In genomic region chr13:59040156-59040915, GRCm38 (mm10) we compare ENCODE assay signal across 14 mouse cellular contexts.
DNase-seq lines count a peak whose midpoint lies in the region; ATAC-seq and TF ChIP-seq lines count a peak whose summit lies in the region.
"Had no signal": no experiment of that assay in that cellular context is flagged by ENCODE, and none has a peak within 500 bp of the region (broad histone marks: within the 10 kb centered on the region; RNA-seq: fewer than 3 reads in every experiment).

No protein-coding gene starts in this region.

- WGBS in hindbrain, embryonic 10.5 days = 57% methylated on average over 16 of the region's 16 CpGs
- 37% methylated on average over 16 of the region's 16 CpGs for WGBS in midbrain, embryonic 12.5 days
- whole genome bisulfite sequencing in neural tube, embryonic 15.5 days = 20% methylated on average over 16 of the region's 16 CpGs

- H3K4me1 ChIP-seq in hindbrain, embryonic 10.5 days (replicated peaks) = peaks cover 38% of the 10 kb centered on the region
- peaks cover 28% of the 10 kb centered on the region for H3K4me1 ChIP-seq in midbrain, embryonic 12.5 days
- H3K4me1 ChIP-seq in neural tube, embryonic 15.5 days = peaks cover 29% of the 10 kb centered on the region
- H3K4me1 ChIP-seq: embryonic facial prominence, embryonic 12.5 days; intestine, embryonic 15.5 days; liver, embryonic 13.5 days had no signal

- 0 out of 2 replicates have a peak overlapping the region, but pooled peaks have one; percentile 20 for H3K9ac ChIP-seq in midbrain, embryonic 12.5 days (replicated peaks)
- H3K9ac ChIP-seq in neural tube, embryonic 15.5 days (replicated peaks) = no peak overlapping the region
- H3K9ac ChIP-seq: embryonic facial prominence, embryonic 12.5 days; intestine, embryonic 15.5 days; liver, embryonic 13.5 days had no signal

- ATAC-seq in midbrain, embryonic 12.5 days (ENCODE audit: low FRiP score, low read depth) = peak; percentile 67
- peak; percentile 62 for ATAC-seq in neural tube, embryonic 15.5 days (ENCODE audit: low FRiP score)
- ATAC-seq: intestine, embryonic 15.5 days had no signal

- 0 out of 2 replicates have a peak overlapping the region, but pooled peaks have one; percentile 4 for H3K4me3 ChIP-seq in layer of hippocampus, adult 2 months
- peak overlapping the region; percentile 24 for H3K4me3 ChIP-seq in hindbrain, embryonic 10.5 days
- H3K4me3 ChIP-seq in midbrain, embryonic 12.5 days = no peak overlapping the region
- no peak overlapping the region for H3K4me3 ChIP-seq in neural tube, embryonic 15.5 days (replicated peaks)
- H3K4me3 ChIP-seq: embryonic facial prominence, embryonic 12.5 days; intestine, embryonic 15.5 days; liver, embryonic 13.5 days had no signal

- H3K4me2 ChIP-seq in midbrain, embryonic 12.5 days (replicated peaks) = peak overlapping the region; percentile 44
- H3K4me2 ChIP-seq in neural tube, embryonic 15.5 days = peak overlapping the region; percentile 41
- H3K4me2 ChIP-seq: embryonic facial prominence, embryonic 12.5 days; intestine, embryonic 15.5 days; liver, embryonic 13.5 days had no signal

- H3K9me3 ChIP-seq in hindbrain, embryonic 10.5 days = no peaks in the 10 kb centered on the region
- no peaks in the 10 kb centered on the region for H3K9me3 ChIP-seq in midbrain, embryonic 12.5 days
- no peaks in the 10 kb centered on the region for H3K9me3 ChIP-seq in neural tube, embryonic 15.5 days (replicated peaks)
- H3K9me3 ChIP-seq: embryonic facial prominence, embryonic 12.5 days; intestine, embryonic 15.5 days; liver, embryonic 13.5 days had no signal

- peak overlapping the region; percentile 89 for H3K27ac ChIP-seq in layer of hippocampus, adult 2 months
- peak overlapping the region; percentile 87 for H3K27ac ChIP-seq in hindbrain, embryonic 10.5 days
- H3K27ac ChIP-seq in midbrain, embryonic 12.5 days (replicated peaks) = peak overlapping the region; percentile 92
- peak overlapping the region; percentile 94 for H3K27ac ChIP-seq in neural tube, embryonic 15.5 days (replicated peaks)
- H3K27ac ChIP-seq: embryonic facial prominence, embryonic 12.5 days; intestine, embryonic 15.5 days; liver, embryonic 13.5 days had no signal

- H3K27me3 ChIP-seq in hindbrain, embryonic 10.5 days (ENCODE audit: insufficient read depth, poor library complexity, severe bottlenecking) = 0 out of 2 replicates have a peak, but pooled peaks cover 5% of the 10 kb centered on the region
- no peaks in the 10 kb centered on the region for H3K27me3 ChIP-seq in midbrain, embryonic 12.5 days
- no peaks in the 10 kb centered on the region for H3K27me3 ChIP-seq in neural tube, embryonic 15.5 days (replicated peaks)
- H3K27me3 ChIP-seq: embryonic facial prominence, embryonic 12.5 days; intestine, embryonic 15.5 days; liver, embryonic 13.5 days had no signal

- DNase-seq in layer of hippocampus, adult 2 months (ENCODE audit: low spot score in 2 of 2) = no peak
- no peak for DNase-seq in layer of hippocampus, adult 8-10 months (ENCODE audit: low spot score in 2 of 2)
- DNase-seq in hindbrain, embryonic 10.5 days (ENCODE audit: low spot score) = peak; percentile 36
- no peak for DNase-seq in urinary bladder, adult 2 months (ENCODE audit: low spot score)
- no peak for DNase-seq in spleen, postnatal 14 days (ENCODE audit: low spot score in 2 of 2)
- no peak for DNase-seq in heart, adult 9 months (ENCODE audit: low spot score in 2 of 2)
- DNase-seq: adrenal gland, postnatal 25 days; liver, embryonic 13.5 days; lung, postnatal 4 days; thymus, postnatal 14 days had no signal

- TF ChIP-seq CTCF in layer of hippocampus, adult 2 months (conservative IDR thresholded peaks at IDR 0.05) = no peak

- H3K36me3 ChIP-seq in hindbrain, embryonic 10.5 days = no peaks in the 10 kb centered on the region
- H3K36me3 ChIP-seq in midbrain, embryonic 12.5 days = no peaks in the 10 kb centered on the region
- no peaks in the 10 kb centered on the region for H3K36me3 ChIP-seq in neural tube, embryonic 15.5 days
- H3K36me3 ChIP-seq: embryonic facial prominence, embryonic 12.5 days; intestine, embryonic 15.5 days; liver, embryonic 13.5 days had no signal

Comparison
In these comparisons a context has a peak if more than half of its experiments do, and no peak if none do; other contexts are left out.
1. H3K4me3 ChIP-seq: peak in layer of hippocampus, adult 2 months (single experiment) and hindbrain, embryonic 10.5 days (single experiment); none in midbrain, embryonic 12.5 days (single experiment) and neural tube, embryonic 15.5 days (single experiment).
2. Peak in every context shown above with its lines, with median percentiles within 50 percentile points of each other: H3K27ac ChIP-seq.